Mouse (Mus musculus): ENCODE data around the gene Agrp. TPM values are rescaled to one million over a fixed set of nuclear protein-coding genes. Genes with fewer than 3 reads are reported as not detected.
A peak's percentile ranks its signal among the peaks of the same experiment; 100 is the strongest.

Gene Agrp
- polyA plus RNA-seq, 2 experiments, result 1.0 to 2.5 TPM

- DNase-seq (ENCODE audit: low spot score) (no peak), ATAC-seq (ENCODE audit: low FRiP score, low read depth) (no peak)
- Histone ChIP-seq H3K9ac (ENCODE audit: low read depth, low read length, severe bottlenecking) (no peak overlapping the region), H3K9me3 (ENCODE audit: control insufficient read depth, low read length) (no peaks in the 10 kb centered on the region), H3K4me1 (ENCODE audit: control insufficient read depth, insufficient read depth, low read length) (peaks cover 10% of the 10 kb centered on the region), H3K27ac (replicated peaks; ENCODE audit: low read depth, low read length) (no peak overlapping the region), H3K4me3 (replicated peaks; ENCODE audit: low read length) (no peak overlapping the region), H3K27me3 (ENCODE audit: control insufficient read depth, insufficient read depth, low read length) (no peaks in the 10 kb centered on the region), H3K4me2 (replicated peaks; ENCODE audit: low read depth, low read length, severe bottlenecking) (no peak overlapping the region), H3K36me3 (ENCODE audit: control insufficient read depth, insufficient read depth, low read length) (no peaks in the 10 kb centered on the region)
- 79% methylated on average over 6 of the region's 6 CpGs for WGBS
- TF ChIP-seq POLR2A (IDR thresholded peaks at IDR 0.05; ENCODE audit: borderline replicate concordance, extremely low read depth, insufficient read depth, insufficient read length), result no peak
Measured at GRCm38 (mm10) chr8:105598777-105599176, 38.4 kb downstream of the Agrp start.

DNA sequence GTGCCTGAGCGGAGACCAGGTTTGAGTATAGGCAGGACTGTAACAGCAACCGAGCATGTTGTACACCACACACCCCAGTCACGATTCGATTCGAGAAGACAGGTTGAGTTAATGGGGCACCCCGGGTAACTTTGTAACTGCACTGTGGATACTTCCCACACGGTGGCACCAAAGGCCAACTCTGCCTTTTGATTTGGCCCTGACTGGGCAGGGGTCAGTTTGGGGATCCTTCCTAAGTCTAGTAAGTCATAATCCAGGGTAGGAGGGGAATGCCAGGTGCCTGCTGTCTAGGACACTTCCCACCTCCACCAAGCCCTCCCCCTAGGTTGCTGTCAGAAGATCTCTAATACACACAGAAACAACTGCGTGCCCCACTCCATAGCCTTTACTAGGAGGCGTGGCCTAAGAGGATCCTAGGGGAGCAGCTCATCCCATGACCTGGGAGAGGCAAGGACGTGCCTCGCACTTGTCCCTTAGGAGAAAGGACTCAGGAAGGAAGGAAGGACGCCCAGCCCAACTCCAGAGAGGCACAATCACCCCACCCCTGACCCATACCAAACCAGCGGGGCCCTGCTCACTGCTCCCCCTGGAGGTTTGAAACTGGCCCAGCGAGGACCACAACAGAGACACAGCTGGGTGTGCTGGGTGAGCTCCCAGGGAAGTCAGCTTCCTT is 40.7 kb downstream of the Agrp start:
- Histone ChIP-seq H3K4me2 (replicated peaks; ENCODE audit: low read depth, low read length, severe bottlenecking) (0 out of 2 replicates have a peak overlapping the region, but pooled peaks have one; percentile 4), H3K9ac (ENCODE audit: low read depth, low read length, severe bottlenecking) (no peak overlapping the region), H3K9me3 (ENCODE audit: control insufficient read depth, low read length) (no peaks in the 10 kb centered on the region), H3K4me3 (replicated peaks; ENCODE audit: low read length) (no peak overlapping the region), H3K27me3 (ENCODE audit: control insufficient read depth, insufficient read depth, low read length) (no peaks in the 10 kb centered on the region), H3K4me1 (ENCODE audit: control insufficient read depth, insufficient read depth, low read length) (peaks cover 13% of the 10 kb centered on the region), H3K27ac (replicated peaks; ENCODE audit: low read depth, low read length) (no peak overlapping the region), H3K36me3 (ENCODE audit: control insufficient read depth, insufficient read depth, low read length) (no peaks in the 10 kb centered on the region)
- ATAC-seq (ENCODE audit: low FRiP score, low read depth) (0 out of 2 replicates have a peak, but pooled peaks have one; percentile 31), DNase-seq (ENCODE audit: low spot score) (no peak)
- WGBS, result 9% methylated on average over 14 of the region's 14 CpGs
- no peak for TF ChIP-seq POLR2A (IDR thresholded peaks at IDR 0.05; ENCODE audit: borderline replicate concordance, extremely low read depth, insufficient read depth, insufficient read length)

- Histone ChIP-seq H3K36me3 (ENCODE audit: control insufficient read depth, insufficient read depth, low read length) (no peaks in the 10 kb centered on the region), H3K4me1 (ENCODE audit: control insufficient read depth, insufficient read depth, low read length) (peaks cover 13% of the 10 kb centered on the region), H3K4me2 (replicated peaks; ENCODE audit: low read depth, low read length, severe bottlenecking) (peak overlapping the region; percentile 38), H3K27me3 (ENCODE audit: control insufficient read depth, insufficient read depth, low read length) (no peaks in the 10 kb centered on the region), H3K9me3 (ENCODE audit: control insufficient read depth, low read length) (no peaks in the 10 kb centered on the region), H3K9ac (ENCODE audit: low read depth, low read length, severe bottlenecking) (peak overlapping the region; percentile 48; the same call in 1 of the 2 replicates), H3K4me3 (replicated peaks; ENCODE audit: low read length) (peak overlapping the region; percentile 24), H3K27ac (replicated peaks; ENCODE audit: low read depth, low read length) (peak overlapping the region; percentile 80)
- no peak for TF ChIP-seq POLR2A (IDR thresholded peaks at IDR 0.05; ENCODE audit: borderline replicate concordance, extremely low read depth, insufficient read depth, insufficient read length)
- WGBS, result 77% methylated on average over 18 of the region's 18 CpGs
- ATAC-seq (ENCODE audit: low FRiP score, low read depth) (no peak), DNase-seq (ENCODE audit: low spot score) (no peak)
Measured at GRCm38 (mm10) chr8:105594451-105595242, 42.5 kb downstream of the Agrp start.

DNA sequence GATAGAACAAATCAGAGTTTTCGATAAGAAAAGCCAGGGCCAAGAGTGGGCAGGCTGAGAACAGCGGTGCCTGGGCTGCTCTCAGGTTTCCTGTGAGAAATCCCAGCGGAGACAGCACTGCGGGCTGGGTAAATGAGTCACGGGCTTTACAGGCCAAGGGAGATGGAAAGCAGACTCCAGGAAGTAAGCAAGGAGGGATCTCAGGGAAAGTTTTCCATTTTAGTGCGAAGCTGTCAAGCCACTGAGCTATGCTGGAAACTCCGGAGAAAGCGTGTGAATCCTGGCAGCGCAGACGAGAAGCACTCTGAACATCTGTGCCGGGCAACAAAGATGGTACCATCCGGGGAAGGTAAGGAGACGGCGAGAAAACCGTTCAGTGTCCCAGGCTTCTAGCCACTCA is 43.3 kb downstream of the Agrp start:
- Histone ChIP-seq H3K4me3 (replicated peaks; ENCODE audit: low read length) (peak overlapping the region; percentile 24), H3K9ac (ENCODE audit: low read depth, low read length, severe bottlenecking) (peak overlapping the region; percentile 48)
- ATAC-seq (ENCODE audit: low FRiP score, low read depth), result peak; percentile 87

DNA sequence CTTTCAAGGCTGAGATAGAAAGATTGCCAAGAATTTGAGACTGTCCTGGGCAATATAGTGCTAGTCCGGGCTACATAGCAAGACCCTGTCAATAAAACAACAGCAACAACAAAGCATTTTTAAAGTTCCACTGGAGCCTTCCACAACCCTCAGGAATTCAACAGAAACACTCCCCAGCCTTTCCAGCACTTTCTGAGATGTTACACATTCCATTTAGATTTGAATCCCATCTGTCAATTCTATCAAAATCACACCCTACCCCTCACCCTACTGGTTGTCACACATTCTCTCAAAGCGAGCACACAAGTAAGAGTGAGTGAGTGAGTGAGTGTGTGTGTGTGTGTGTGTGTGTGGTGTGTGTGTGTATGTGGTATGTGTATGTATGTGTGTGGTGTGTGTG is 44.8 kb downstream of the Agrp start:
- Histone ChIP-seq H3K4me3 (replicated peaks; ENCODE audit: low read length) (no peak overlapping the region), H3K9me3 (ENCODE audit: control insufficient read depth, low read length) (no peaks in the 10 kb centered on the region), H3K36me3 (ENCODE audit: control insufficient read depth, insufficient read depth, low read length) (no peaks in the 10 kb centered on the region), H3K27me3 (ENCODE audit: control insufficient read depth, insufficient read depth, low read length) (no peaks in the 10 kb centered on the region), H3K4me2 (replicated peaks; ENCODE audit: low read depth, low read length, severe bottlenecking) (no peak overlapping the region), H3K27ac (replicated peaks; ENCODE audit: low read depth, low read length) (no peak overlapping the region), H3K4me1 (ENCODE audit: control insufficient read depth, insufficient read depth, low read length) (peaks cover 13% of the 10 kb centered on the region), H3K9ac (ENCODE audit: low read depth, low read length, severe bottlenecking) (no peak overlapping the region)
- WGBS, result 53% methylated on average over 2 of the region's 2 CpGs
- DNase-seq (ENCODE audit: low spot score) (no peak), ATAC-seq (ENCODE audit: low FRiP score, low read depth) (no peak)
- TF ChIP-seq POLR2A (IDR thresholded peaks at IDR 0.05; ENCODE audit: borderline replicate concordance, extremely low read depth, insufficient read depth, insufficient read length), result no peak

More for the DNA sequence above, 43.3 kb downstream of the Agrp start:
- no peaks in the 10 kb centered on the region for H3K9me3 ChIP-seq (ENCODE audit: control insufficient read depth, low read length)
- H3K27me3 ChIP-seq (ENCODE audit: control insufficient read depth, insufficient read depth, low read length), result no peaks in the 10 kb centered on the region
- H3K4me2 ChIP-seq (replicated peaks; ENCODE audit: low read depth, low read length, severe bottlenecking), result peak overlapping the region; percentile 38
- H3K4me1 ChIP-seq (ENCODE audit: control insufficient read depth, insufficient read depth, low read length), result peaks cover 13% of the 10 kb centered on the region
- peak; percentile 69 for DNase-seq (ENCODE audit: low spot score)
- H3K36me3 ChIP-seq (ENCODE audit: control insufficient read depth, insufficient read depth, low read length), result no peaks in the 10 kb centered on the region
- TF ChIP-seq POLR2A (IDR thresholded peaks at IDR 0.05; ENCODE audit: borderline replicate concordance, extremely low read depth, insufficient read depth, insufficient read length), result no peak
- peak overlapping the region; percentile 80 for H3K27ac ChIP-seq (replicated peaks; ENCODE audit: low read depth, low read length)
- 10% methylated on average over 15 of the region's 15 CpGs for WGBS

Measured in limb, embryonic 14.5 days (tissue).